Mouse (Mus musculus): ENCODE results near the gene Gng13. TPM values are rescaled to one million over a fixed set of nuclear protein-coding genes. Genes with fewer than 3 reads are reported as not detected.

Gene Gng13
- polyA plus RNA-seq, 1 experiment from 2014 or later: 2.1 TPM

GRCm38 (mm10) chr17:25711136-25711535 is 5.8 kb upstream of the Gng13 start:
- H3K4me2 ChIP-seq: no peak overlapping the region
- no peaks in the 10 kb centered on the region for H3K36me3 ChIP-seq
- no peak overlapping the region for H3K9ac ChIP-seq
- H3K27me3 ChIP-seq (replicated peaks): peaks cover 5% of the 10 kb centered on the region; the same call in 1 of the 2 replicates
- WGBS: 69% methylated on average over 4 of the region's 4 CpGs
- no peaks in the 10 kb centered on the region for H3K4me1 ChIP-seq
- H3K4me3 ChIP-seq (replicated peaks): no peak overlapping the region
- H3K27ac ChIP-seq: no peak overlapping the region
- ATAC-seq (ENCODE audit: insufficient read depth, low FRiP score, low read depth): no peak
- H3K9me3 ChIP-seq: no peaks in the 10 kb centered on the region

GRCm38 (mm10) chr17:25715627-25716026 is 1.3 kb upstream of the Gng13 start:
- no peak overlapping the region for H3K4me3 ChIP-seq (replicated peaks)
- WGBS: 58% methylated on average over 3 of the region's 3 CpGs
- H3K27ac ChIP-seq: no peak overlapping the region
- no peaks in the 10 kb centered on the region for H3K9me3 ChIP-seq
- H3K9ac ChIP-seq: no peak overlapping the region
- no peak for ATAC-seq (ENCODE audit: insufficient read depth, low FRiP score, low read depth)
- H3K4me2 ChIP-seq: no peak overlapping the region
- peaks cover 16% of the 10 kb centered on the region for H3K4me1 ChIP-seq
- H3K27me3 ChIP-seq (replicated peaks): peaks cover 24% of the 10 kb centered on the region
- H3K36me3 ChIP-seq: no peaks in the 10 kb centered on the region; the same call in 1 of the 2 replicates

GRCm38 (mm10) chr17:25716130-25716529 is 841 bp upstream of the Gng13 start:
- 6% methylated on average over 6 of the region's 6 CpGs for WGBS
- Histone ChIP-seq H3K9me3 (no peaks in the 10 kb centered on the region), H3K9ac (no peak overlapping the region), H3K4me3 (replicated peaks) (no peak overlapping the region), H3K4me1 (peaks cover 16% of the 10 kb centered on the region), H3K27me3 (replicated peaks) (peaks cover 24% of the 10 kb centered on the region), H3K36me3 (no peaks in the 10 kb centered on the region; the same call in 1 of the 2 replicates), H3K27ac (no peak overlapping the region), H3K4me2 (no peak overlapping the region)
- no peak for ATAC-seq (ENCODE audit: insufficient read depth, low FRiP score, low read depth)

- H3K4me1 ChIP-seq: peaks cover 16% of the 10 kb centered on the region
- WGBS: 12% methylated on average over 6 of the region's 6 CpGs
- no peak overlapping the region for H3K27ac ChIP-seq
- no peaks in the 10 kb centered on the region for H3K9me3 ChIP-seq
- no peaks in the 10 kb centered on the region; the same call in 1 of the 2 replicates for H3K36me3 ChIP-seq
- peak overlapping the region; percentile 86 for H3K4me2 ChIP-seq
- H3K9ac ChIP-seq: no peak overlapping the region
- peak overlapping the region; percentile 41 for H3K4me3 ChIP-seq (replicated peaks)
- peaks cover 24% of the 10 kb centered on the region for H3K27me3 ChIP-seq (replicated peaks)
- no peak for ATAC-seq (ENCODE audit: insufficient read depth, low FRiP score, low read depth)
These were observed 720 bp downstream of the Gng13 start for GRCm38 (mm10) chr17:25717691-25718090.

DNA sequence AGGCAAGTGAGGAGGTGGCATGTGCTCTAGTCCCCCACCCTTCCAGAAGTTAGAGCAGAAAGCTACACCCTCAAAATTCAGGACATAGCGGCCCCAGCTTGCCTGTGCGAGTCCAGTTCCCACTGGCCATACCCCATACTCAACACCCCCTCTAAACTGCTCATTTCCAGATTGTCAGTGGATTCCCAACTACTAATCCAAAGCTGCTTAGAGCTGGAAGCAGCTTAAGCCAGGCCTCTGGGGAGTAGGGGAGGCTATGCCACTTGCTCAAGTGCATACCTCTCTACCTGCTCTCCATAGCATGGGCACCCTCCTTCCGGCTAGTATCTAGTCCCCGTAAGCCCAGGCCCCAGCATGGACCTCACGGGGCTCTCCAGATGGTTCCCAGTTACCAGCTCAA is 4.5 kb downstream of the Gng13 start:
- WGBS: 91% methylated on average over 5 of the region's 5 CpGs
- peaks cover 7% of the 10 kb centered on the region for H3K36me3 ChIP-seq

DNA sequence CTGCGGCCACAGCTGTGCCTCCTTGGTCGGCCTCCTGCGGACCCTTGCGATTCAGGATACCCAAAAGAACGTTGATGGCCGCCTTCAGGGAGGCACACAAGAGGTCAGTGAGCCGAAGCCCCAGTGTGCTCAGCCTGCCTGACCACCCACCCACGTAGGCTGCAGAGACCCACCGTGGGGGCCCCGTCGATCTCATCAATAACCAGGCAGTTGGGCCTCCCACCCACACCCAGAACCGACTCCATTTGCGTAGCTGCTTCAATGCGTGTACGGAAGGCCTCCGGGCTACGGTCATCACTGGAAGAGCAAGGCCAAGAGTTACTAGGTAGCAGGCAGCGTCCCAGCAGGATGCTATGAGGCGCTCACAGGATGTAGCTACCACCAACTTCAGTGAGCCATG is 6.5 kb downstream of the Gng13 start:
- no peak for ATAC-seq (ENCODE audit: insufficient read depth, low FRiP score, low read depth)
- Histone ChIP-seq H3K27me3 (replicated peaks) (no peaks in the 10 kb centered on the region), H3K36me3 (peaks cover 7% of the 10 kb centered on the region), H3K27ac (no peak overlapping the region), H3K4me1 (peaks cover 21% of the 10 kb centered on the region), H3K4me2 (no peak overlapping the region), H3K9ac (no peak overlapping the region), H3K9me3 (no peaks in the 10 kb centered on the region), H3K4me3 (replicated peaks) (no peak overlapping the region)
- 97% methylated on average over 19 of the region's 19 CpGs for whole genome bisulfite sequencing

More for the DNA sequence above, 4.5 kb downstream of the Gng13 start:
- Histone ChIP-seq H3K27me3 (replicated peaks) (peaks cover 16% of the 10 kb centered on the region), H3K4me2 (no peak overlapping the region), H3K4me3 (replicated peaks) (no peak overlapping the region), H3K9ac (no peak overlapping the region), H3K27ac (no peak overlapping the region), H3K9me3 (no peaks in the 10 kb centered on the region), H3K4me1 (peaks cover 24% of the 10 kb centered on the region)
- no peak for ATAC-seq (ENCODE audit: insufficient read depth, low FRiP score, low read depth)

DNA sequence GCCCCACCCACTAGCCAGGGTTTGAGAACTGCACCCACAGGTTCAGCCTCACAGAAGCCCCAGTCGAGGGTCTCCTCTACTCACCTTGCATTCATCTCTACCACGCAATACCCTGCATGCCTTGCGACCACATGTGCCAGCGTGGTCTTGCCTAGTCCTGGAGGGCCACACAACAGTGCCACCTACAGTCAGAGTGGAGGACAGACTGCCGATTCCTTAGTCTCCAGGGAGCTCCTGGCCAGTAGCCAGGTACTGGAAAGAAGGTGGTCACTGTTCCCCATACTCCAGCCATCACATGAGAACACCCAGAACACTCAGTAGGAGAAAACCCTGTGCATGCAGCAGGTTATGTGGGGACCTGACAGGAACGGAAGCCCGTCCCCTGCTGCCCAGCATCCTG is 6.9 kb downstream of the Gng13 start:
- Histone ChIP-seq H3K4me2 (no peak overlapping the region), H3K9me3 (no peaks in the 10 kb centered on the region), H3K36me3 (peaks cover 7% of the 10 kb centered on the region), H3K9ac (no peak overlapping the region), H3K4me3 (replicated peaks) (no peak overlapping the region), H3K4me1 (peaks cover 24% of the 10 kb centered on the region), H3K27me3 (replicated peaks) (no peaks in the 10 kb centered on the region), H3K27ac (no peak overlapping the region)
- 84% methylated on average over 7 of the region's 7 CpGs for WGBS
- no peak for ATAC-seq (ENCODE audit: insufficient read depth, low FRiP score, low read depth)

DNA sequence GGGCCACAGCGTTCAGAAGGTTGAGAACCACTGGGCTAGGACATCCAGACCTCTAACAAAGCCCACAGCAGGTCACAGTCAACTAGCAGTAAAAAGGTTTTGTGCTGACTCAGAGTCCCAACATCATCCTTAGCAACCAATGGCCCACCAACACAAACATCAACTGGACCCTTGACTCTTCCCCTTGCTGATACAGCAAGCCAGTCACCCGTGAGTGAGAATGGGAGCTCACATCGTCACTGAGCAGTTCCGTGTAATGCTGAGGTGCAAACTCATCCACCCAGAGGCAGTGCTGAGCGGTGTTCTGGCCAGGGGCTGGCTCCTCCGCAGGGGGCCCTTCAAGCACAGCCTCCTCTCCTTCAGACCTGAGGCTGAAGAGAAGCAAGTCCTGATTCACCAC is 8.3 kb downstream of the Gng13 start:
- Histone ChIP-seq H3K27ac (no peak overlapping the region), H3K27me3 (replicated peaks) (no peaks in the 10 kb centered on the region), H3K9me3 (no peaks in the 10 kb centered on the region), H3K4me3 (replicated peaks) (no peak overlapping the region), H3K36me3 (peaks cover 7% of the 10 kb centered on the region), H3K4me2 (no peak overlapping the region), H3K4me1 (peaks cover 24% of the 10 kb centered on the region), H3K9ac (no peak overlapping the region)
- ATAC-seq (ENCODE audit: insufficient read depth, low FRiP score, low read depth): no peak
- WGBS: 87% methylated on average over 6 of the region's 6 CpGs

DNA sequence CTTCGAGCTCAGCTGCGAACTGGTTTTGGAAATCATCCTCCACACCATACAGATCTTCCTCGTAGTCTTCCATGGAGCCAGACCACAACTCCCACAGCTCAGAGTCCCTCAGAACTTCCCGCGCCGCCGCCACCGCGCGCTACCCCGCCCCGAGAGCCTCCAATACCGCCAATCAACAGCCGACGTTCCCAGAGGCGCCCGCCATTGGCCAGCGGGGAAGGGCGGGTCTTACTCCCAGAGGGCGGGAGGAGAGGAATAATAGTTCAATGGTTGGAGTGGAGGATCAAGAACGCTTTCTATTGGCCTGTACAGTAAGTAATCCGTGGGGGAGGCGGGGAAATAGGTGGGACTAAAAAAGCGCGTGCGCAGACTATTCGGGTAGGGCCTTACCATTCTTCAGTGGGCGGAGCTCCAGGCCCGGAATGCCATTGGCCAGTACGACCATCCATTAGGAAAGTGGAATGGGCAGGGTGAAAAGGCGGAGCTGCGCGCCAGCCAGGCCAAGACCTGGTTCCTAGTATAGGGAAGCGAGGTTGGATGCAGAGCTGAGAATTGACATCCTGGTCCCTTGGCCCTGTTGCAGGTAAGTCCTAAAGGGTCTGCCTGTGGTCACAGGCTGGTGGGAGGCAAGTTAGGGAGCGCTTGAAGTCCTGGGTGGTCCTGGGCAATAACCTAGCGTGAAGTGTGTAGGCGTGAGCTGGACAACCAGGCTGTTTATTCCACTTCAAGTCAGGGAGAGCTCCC is 10.5 kb downstream of the Gng13 start, which contains the start of the genes Chtf18 and Rpusd1:
TSS of gene Chtf18 (minus strand) at position 155 of the 744 bp plus-strand sequence.
TSS of gene Rpusd1 (plus strand) at position 406 of the 744 bp plus-strand sequence.
- Histone ChIP-seq H3K27ac (peak within 1 kb of the TSS; percentile 28; the same call in 1 of the 2 replicates), H3K9ac (peak within 1 kb of the TSS; percentile 69), H3K36me3 (peaks cover 7% of the 10 kb centered on the region), H3K4me3 (replicated peaks) (peak within 1 kb of the TSS; percentile 69), H3K4me2 (peak within 1 kb of the TSS; percentile 97), H3K9me3 (no peaks in the 10 kb centered on the region), H3K27me3 (replicated peaks) (no peaks in the 10 kb centered on the region), H3K4me1 (peaks cover 24% of the 10 kb centered on the region)
- 1% methylated on average over 37 of the region's 37 CpGs for WGBS
- ATAC-seq (ENCODE audit: insufficient read depth, low FRiP score, low read depth): peak; percentile 99

DNA sequence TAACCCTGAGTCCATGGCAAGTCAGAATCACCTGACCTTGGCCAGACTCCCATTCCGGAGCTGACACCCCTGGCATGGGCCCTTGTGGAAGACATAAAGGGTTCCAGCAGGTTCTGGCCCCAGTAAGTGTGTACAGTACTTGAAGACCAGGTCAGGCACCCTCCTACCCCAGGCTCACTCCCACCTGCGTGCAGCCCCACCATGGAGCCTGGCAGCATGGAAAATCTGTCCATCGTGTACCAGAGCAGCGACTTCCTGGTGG is 11.0 kb downstream of the Gng13 start:
- Histone ChIP-seq H3K36me3 (peaks cover 7% of the 10 kb centered on the region; the same call in 1 of the 2 replicates), H3K27me3 (replicated peaks) (no peaks in the 10 kb centered on the region), H3K4me1 (peaks cover 24% of the 10 kb centered on the region), H3K4me2 (peak overlapping the region; percentile 90), H3K9me3 (no peaks in the 10 kb centered on the region), H3K9ac (peak overlapping the region; percentile 69), H3K27ac (peak overlapping the region; percentile 28; the same call in 1 of the 2 replicates), H3K4me3 (replicated peaks) (peak overlapping the region; percentile 69)
- WGBS: 18% methylated on average over 4 of the region's 4 CpGs
- ATAC-seq (ENCODE audit: insufficient read depth, low FRiP score, low read depth): no peak

DNA sequence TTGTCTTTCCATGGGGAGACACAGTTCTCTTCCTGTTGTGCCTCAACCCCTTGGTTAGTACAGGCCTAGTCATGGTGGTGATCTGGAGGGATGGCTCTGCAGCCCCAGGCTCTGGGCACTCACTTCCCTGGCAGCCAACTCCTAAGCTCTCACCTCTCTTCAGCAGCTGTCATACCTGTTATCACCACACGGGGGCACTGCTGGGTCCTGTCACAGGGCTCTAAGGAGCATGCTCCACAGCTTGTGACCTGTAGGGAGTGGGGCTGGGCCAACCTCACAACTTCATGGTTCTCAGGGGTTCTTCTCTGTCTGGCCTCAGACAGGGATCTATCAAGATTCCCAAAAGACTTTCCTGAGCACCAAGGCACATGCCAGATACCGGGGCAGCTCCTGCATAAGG is 15.1 kb downstream of the Gng13 start:
- WGBS: 15% methylated on average over 2 of the region's 2 CpGs
- Histone ChIP-seq H3K9me3 (no peaks in the 10 kb centered on the region), H3K4me2 (no peak overlapping the region)

GRCm38 (mm10) chr17:25735246-25735645 is 18.3 kb downstream of the Gng13 start:
- Histone ChIP-seq H3K4me1 (no peaks in the 10 kb centered on the region), H3K9ac (no peak overlapping the region), H3K4me2 (no peak overlapping the region), H3K27ac (no peak overlapping the region), H3K36me3 (no peaks in the 10 kb centered on the region), H3K27me3 (replicated peaks) (no peaks in the 10 kb centered on the region), H3K9me3 (no peaks in the 10 kb centered on the region), H3K4me3 (replicated peaks) (no peak overlapping the region)
- WGBS: 85% methylated on average over 5 of the region's 5 CpGs
- ATAC-seq (ENCODE audit: insufficient read depth, low FRiP score, low read depth): no peak

More for the DNA sequence above, 15.1 kb downstream of the Gng13 start:
- Histone ChIP-seq H3K27me3 (replicated peaks) (no peaks in the 10 kb centered on the region), H3K4me3 (replicated peaks) (no peak overlapping the region), H3K9ac (no peak overlapping the region), H3K27ac (no peak overlapping the region), H3K4me1 (peaks cover 9% of the 10 kb centered on the region), H3K36me3 (no peaks in the 10 kb centered on the region)
- ATAC-seq (ENCODE audit: insufficient read depth, low FRiP score, low read depth): no peak

All from stomach, embryonic 15.5 days (tissue).